Mouse (Mus musculus): ENCODE data around the gene Zmynd10. TPM values are rescaled to one million over a fixed set of nuclear protein-coding genes. Genes with fewer than 3 reads are reported as not detected.
A peak's percentile ranks its signal among the peaks of the same experiment; 100 is the strongest.

Zmynd10 gene
- polyA plus RNA-seq, 1 experiment, result 52.6 TPM

DNA sequence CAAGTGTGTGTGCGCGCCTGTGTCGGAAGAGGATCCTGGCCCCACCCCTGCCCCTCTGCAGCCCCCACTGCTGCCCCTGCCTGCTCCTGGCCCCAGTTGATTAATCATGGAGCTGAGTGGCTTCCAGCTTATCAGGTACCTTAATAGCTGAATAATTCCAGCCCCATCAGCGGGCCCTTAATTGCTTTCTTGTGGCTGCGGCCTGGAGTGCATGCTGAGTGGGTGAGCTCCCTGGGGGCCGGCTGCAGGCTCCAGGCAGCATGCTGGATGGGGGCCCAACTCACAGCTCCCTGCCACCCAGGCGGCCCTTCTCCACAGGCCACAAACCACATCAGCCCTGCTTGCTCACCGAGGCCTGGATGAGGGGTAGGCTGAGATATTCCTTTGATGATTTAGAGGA, 35.7 kb upstream of the Zmynd10 start:
- 49% methylated on average over 8 of the region's 8 CpGs for WGBS

DNA sequence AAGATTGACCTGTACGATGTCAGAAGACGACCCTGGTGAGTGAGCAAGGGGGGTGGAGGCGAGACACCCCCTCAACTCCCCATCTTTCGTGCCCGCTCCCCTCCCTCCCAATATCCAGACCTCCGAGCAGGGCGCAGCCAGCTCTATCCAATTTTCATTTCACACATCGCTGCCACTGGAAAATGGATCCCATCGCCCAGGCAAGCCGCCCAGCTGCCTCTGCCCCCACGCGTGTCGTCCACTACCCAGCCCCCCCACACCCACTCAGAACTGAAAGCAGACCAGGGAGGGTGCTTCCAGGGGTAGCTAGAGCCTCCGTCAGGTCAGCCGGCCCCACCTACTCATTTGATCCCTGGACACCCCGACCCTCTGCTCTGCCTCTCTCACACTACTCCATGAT, 34.8 kb upstream of the Zmynd10 start:
- WGBS, result 34% methylated on average over 16 of the region's 16 CpGs
- H3K4me1 ChIP-seq (ENCODE audit: control insufficient read depth, insufficient read depth, low read length), result no peaks in the 10 kb centered on the region
- H3K4me3 ChIP-seq (ENCODE audit: insufficient read depth, low read depth, low read length), result no peak overlapping the region
- no peaks in the 10 kb centered on the region for H3K36me3 ChIP-seq (ENCODE audit: control insufficient read depth, insufficient read depth, low read length)
- no peaks in the 10 kb centered on the region for H3K27me3 ChIP-seq (replicated peaks; ENCODE audit: control insufficient read depth, insufficient read depth, low read length)
- no peak for DNase-seq
- no peak overlapping the region for H3K27ac ChIP-seq (ENCODE audit: insufficient read depth, low read depth, low read length)
- TF ChIP-seq POLR2A (IDR thresholded peaks at IDR 0.05; ENCODE audit: low read depth, low read length) (no peak), CTCF (conservative IDR thresholded peaks at IDR 0.05; ENCODE audit: insufficient read depth, insufficient read length, low read depth, low read length) (no peak)

More for the DNA sequence above, 35.7 kb upstream of the Zmynd10 start:
- no peak for TF ChIP-seq POLR2A (IDR thresholded peaks at IDR 0.05; ENCODE audit: low read depth, low read length)
- no peak for TF ChIP-seq CTCF (conservative IDR thresholded peaks at IDR 0.05; ENCODE audit: insufficient read depth, insufficient read length, low read depth, low read length)
- no peaks in the 10 kb centered on the region for H3K36me3 ChIP-seq (ENCODE audit: control insufficient read depth, insufficient read depth, low read length)
- no peaks in the 10 kb centered on the region for H3K4me1 ChIP-seq (ENCODE audit: control insufficient read depth, insufficient read depth, low read length)
- H3K27me3 ChIP-seq (replicated peaks; ENCODE audit: control insufficient read depth, insufficient read depth, low read length), result no peaks in the 10 kb centered on the region
- no peak for DNase-seq
- H3K27ac ChIP-seq (ENCODE audit: insufficient read depth, low read depth, low read length), result no peak overlapping the region
- H3K4me3 ChIP-seq (ENCODE audit: insufficient read depth, low read depth, low read length), result no peak overlapping the region

DNA sequence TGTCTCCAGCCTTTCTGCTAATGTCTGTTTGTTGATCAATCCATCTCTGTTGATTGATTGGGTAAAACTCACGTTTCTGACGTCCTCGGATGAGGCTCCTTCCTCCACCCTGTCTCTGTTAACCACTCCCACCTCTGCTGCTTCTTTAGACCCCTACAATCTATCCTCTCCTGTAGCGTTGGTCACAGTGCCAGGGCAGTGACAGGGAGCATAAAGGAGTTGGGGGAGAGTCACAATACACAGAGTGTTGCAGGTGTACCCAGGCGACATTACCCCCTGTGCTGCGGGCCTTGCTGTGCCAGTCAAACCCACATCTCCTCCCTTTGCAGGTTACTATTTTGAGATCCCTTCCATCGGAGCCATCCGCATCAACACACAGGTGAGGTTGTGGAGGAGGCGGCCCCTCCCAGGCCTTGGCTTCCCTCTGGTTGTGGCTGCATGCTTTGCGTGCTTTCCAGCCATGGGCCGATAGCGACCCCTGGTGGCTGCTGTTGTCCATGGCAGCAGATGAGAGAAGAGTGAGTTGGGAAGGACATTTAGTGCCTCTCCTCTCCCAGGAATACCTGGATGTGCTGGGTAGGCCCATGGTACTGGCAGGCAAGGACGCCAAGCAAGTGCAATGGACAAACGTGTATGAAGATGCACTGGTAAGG, 32.7 kb upstream of the Zmynd10 start:
- no peaks in the 10 kb centered on the region for H3K4me1 ChIP-seq (ENCODE audit: control insufficient read depth, insufficient read depth, low read length)
- DNase-seq, result peak; percentile 82
- no peaks in the 10 kb centered on the region for H3K36me3 ChIP-seq (ENCODE audit: control insufficient read depth, insufficient read depth, low read length)
- H3K27me3 ChIP-seq (replicated peaks; ENCODE audit: control insufficient read depth, insufficient read depth, low read length), result no peaks in the 10 kb centered on the region
- 29% methylated on average over 14 of the region's 14 CpGs for WGBS
- H3K4me3 ChIP-seq (ENCODE audit: insufficient read depth, low read depth, low read length), result no peak overlapping the region
- H3K27ac ChIP-seq (ENCODE audit: insufficient read depth, low read depth, low read length), result no peak overlapping the region
- TF ChIP-seq CTCF (conservative IDR thresholded peaks at IDR 0.05; ENCODE audit: insufficient read depth, insufficient read length, low read depth, low read length) (peak; percentile 99), POLR2A (IDR thresholded peaks at IDR 0.05; ENCODE audit: low read depth, low read length) (no peak)

DNA sequence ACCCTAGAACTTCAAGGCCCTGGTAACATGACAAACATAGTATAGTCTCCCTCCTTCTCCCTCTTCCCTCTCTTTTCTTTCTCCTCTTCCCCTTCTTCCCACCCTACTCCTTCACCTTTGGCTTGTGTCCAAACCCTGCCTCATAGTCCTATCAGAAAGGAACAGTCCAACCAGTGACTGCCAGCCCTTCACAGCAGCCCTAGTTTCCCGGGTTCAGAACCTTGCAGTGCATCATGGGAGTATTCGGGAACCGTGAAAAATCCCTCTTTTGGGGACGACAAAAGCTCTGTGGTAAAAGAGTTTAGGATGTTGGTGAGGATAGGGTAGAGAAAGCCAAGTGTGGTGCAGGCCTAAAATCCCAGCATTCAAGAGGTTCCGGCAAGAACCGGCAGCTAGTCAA, 26.8 kb upstream of the Zmynd10 start:
- DNase-seq, result no peak
- no peaks in the 10 kb centered on the region for H3K27me3 ChIP-seq (replicated peaks; ENCODE audit: control insufficient read depth, insufficient read depth, low read length)
- H3K36me3 ChIP-seq (ENCODE audit: control insufficient read depth, insufficient read depth, low read length), result no peaks in the 10 kb centered on the region
- WGBS, result 76% methylated on average over 6 of the region's 6 CpGs
- no peak overlapping the region for H3K27ac ChIP-seq (ENCODE audit: insufficient read depth, low read depth, low read length)
- no peak for TF ChIP-seq CTCF (conservative IDR thresholded peaks at IDR 0.05; ENCODE audit: insufficient read depth, insufficient read length, low read depth, low read length)
- no peak for TF ChIP-seq POLR2A (IDR thresholded peaks at IDR 0.05; ENCODE audit: low read depth, low read length)
- H3K4me3 ChIP-seq (ENCODE audit: insufficient read depth, low read depth, low read length), result no peak overlapping the region
- H3K4me1 ChIP-seq (ENCODE audit: control insufficient read depth, insufficient read depth, low read length), result no peaks in the 10 kb centered on the region

DNA sequence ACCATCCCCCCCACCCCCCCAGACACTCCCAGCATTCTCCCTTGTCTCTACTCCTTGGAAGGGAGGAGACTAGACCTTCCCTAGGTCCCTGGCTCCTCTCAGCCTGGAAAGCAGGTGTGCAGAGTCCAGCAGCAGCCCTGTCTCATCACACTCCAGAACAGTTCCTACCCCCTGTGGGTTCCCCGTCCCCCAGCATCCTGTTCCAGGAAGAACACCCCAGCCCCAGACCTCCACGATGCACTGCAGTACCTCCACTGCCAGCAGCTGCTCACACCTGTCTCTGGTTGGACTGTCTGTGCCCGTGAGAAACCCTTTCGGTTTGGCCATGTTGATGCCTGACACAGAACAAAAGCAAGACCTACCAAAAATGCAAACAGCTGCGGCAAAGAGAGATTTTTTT, 25.9 kb upstream of the Zmynd10 start:
- Histone ChIP-seq H3K4me3 (ENCODE audit: insufficient read depth, low read depth, low read length) (no peak overlapping the region), H3K4me1 (ENCODE audit: control insufficient read depth, insufficient read depth, low read length) (no peaks in the 10 kb centered on the region), H3K27ac (ENCODE audit: insufficient read depth, low read depth, low read length) (no peak overlapping the region), H3K36me3 (ENCODE audit: control insufficient read depth, insufficient read depth, low read length) (no peaks in the 10 kb centered on the region), H3K27me3 (replicated peaks; ENCODE audit: control insufficient read depth, insufficient read depth, low read length) (no peaks in the 10 kb centered on the region)
- TF ChIP-seq CTCF (conservative IDR thresholded peaks at IDR 0.05; ENCODE audit: insufficient read depth, insufficient read length, low read depth, low read length) (no peak), POLR2A (IDR thresholded peaks at IDR 0.05; ENCODE audit: low read depth, low read length) (no peak)
- DNase-seq, result no peak
- 68% methylated on average over 5 of the region's 5 CpGs for WGBS

DNA sequence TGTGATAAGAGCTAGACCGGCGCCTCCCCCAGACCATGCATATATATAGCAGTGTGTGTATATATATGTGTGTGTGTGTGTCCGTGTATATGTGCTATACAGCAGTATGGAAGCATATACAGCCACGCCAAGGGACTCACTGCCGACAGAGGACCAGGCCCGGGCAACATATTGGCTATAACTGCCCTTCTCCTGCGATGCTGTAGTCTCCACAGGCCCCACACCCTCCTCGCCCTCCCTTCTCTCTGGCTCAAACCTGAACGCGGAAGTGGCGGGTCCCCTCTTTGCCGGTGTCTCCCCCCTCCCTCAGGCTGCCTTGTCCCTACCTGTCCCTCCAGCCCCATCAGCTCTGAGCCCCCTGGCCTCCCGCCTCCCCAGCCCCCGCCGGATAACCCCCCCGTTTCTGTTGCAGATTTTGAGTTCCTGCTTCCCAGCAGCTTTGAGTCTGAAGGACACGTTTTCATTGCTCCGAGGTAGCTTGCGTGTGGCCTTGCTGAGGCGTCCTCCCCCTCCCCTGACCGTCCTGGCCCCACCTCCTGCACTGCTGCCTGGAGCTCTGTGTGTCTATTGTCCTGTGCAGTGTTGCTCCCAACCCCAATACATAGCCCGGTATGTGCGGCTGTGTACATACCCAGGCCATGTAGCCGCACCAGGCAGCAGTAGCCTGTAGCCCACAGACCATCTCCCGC, 25.2 kb upstream of the Zmynd10 start:
- H3K27me3 ChIP-seq (replicated peaks; ENCODE audit: control insufficient read depth, insufficient read depth, low read length), result no peaks in the 10 kb centered on the region
- H3K36me3 ChIP-seq (ENCODE audit: control insufficient read depth, insufficient read depth, low read length), result no peaks in the 10 kb centered on the region
- H3K4me1 ChIP-seq (ENCODE audit: control insufficient read depth, insufficient read depth, low read length), result no peaks in the 10 kb centered on the region
- DNase-seq, result no peak
- H3K4me3 ChIP-seq (ENCODE audit: insufficient read depth, low read depth, low read length), result no peak overlapping the region
- H3K27ac ChIP-seq (ENCODE audit: insufficient read depth, low read depth, low read length), result no peak overlapping the region
- 28% methylated on average over 25 of the region's 25 CpGs for WGBS
- TF ChIP-seq CTCF (conservative IDR thresholded peaks at IDR 0.05; ENCODE audit: insufficient read depth, insufficient read length, low read depth, low read length), result no peak
- TF ChIP-seq POLR2A (IDR thresholded peaks at IDR 0.05; ENCODE audit: low read depth, low read length), result no peak

DNA sequence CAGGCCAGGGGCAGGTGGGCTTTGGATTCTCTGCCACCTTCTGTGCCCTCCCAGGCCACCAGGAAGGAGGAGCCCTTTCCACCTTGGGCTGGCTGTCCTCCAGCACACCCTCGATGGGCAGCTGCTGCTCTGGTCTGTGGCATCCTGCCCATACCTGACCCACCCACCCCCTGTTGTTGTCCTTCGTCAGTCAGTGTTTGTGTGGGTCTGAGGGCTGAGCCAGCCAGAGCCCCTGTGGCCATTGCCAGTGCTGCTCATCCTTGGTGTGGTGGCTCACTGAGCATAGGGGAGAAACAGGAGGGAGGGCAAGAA, 24.7 kb upstream of the Zmynd10 start:
- H3K36me3 ChIP-seq (ENCODE audit: control insufficient read depth, insufficient read depth, low read length), result no peaks in the 10 kb centered on the region
- no peak for TF ChIP-seq POLR2A (IDR thresholded peaks at IDR 0.05; ENCODE audit: low read depth, low read length)
- no peaks in the 10 kb centered on the region for H3K4me1 ChIP-seq (ENCODE audit: control insufficient read depth, insufficient read depth, low read length)
- DNase-seq, result no peak
- no peak overlapping the region for H3K27ac ChIP-seq (ENCODE audit: insufficient read depth, low read depth, low read length)
- H3K27me3 ChIP-seq (replicated peaks; ENCODE audit: control insufficient read depth, insufficient read depth, low read length), result no peaks in the 10 kb centered on the region
- WGBS, result 38% methylated on average over 2 of the region's 2 CpGs
- H3K4me3 ChIP-seq (ENCODE audit: insufficient read depth, low read depth, low read length), result no peak overlapping the region
